Mouse (Mus musculus) testis, adult 2 months (tissue): ENCODE data around the gene Gm10354. TPM values are rescaled to one million over a fixed set of nuclear protein-coding genes. Genes with fewer than 3 reads are reported as not detected.
"Not testable (repeated sequence)": the region's sequence is repeated elsewhere in the genome, so short reads cannot be mapped to it uniquely, and the experiment has no call there.

Experiments used
- H3K27ac ChIP-seq: fragments of 200-500 bp; 2 replicates; pipeline ENCODE4 v1.5.1; 2012; ENCODE audit warnings: low read depth, low read length; ENCODE audit not compliant: control insufficient read depth, insufficient read depth
- H3K27me3 ChIP-seq: fragments of 200-500 bp; 2 replicates; pipeline ENCODE4 v1.6.1; 2012; ENCODE audit warnings: mild to moderate bottlenecking, low read length, moderate library complexity; ENCODE audit not compliant: control insufficient read depth, insufficient read depth
- H3K36me3 ChIP-seq: fragments of 200-500 bp; 2 replicates; pipeline ENCODE4 v1.6.1; 2012; ENCODE audit warnings: mild to moderate bottlenecking, low read length; ENCODE audit not compliant: control insufficient read depth, insufficient read depth
- H3K4me1 ChIP-seq: fragments of 200-500 bp; 2 replicates; pipeline ENCODE4 v1.6.1; 2012; ENCODE audit warnings: low read length; ENCODE audit not compliant: control insufficient read depth, insufficient read depth
- H3K4me3 ChIP-seq: fragments of 200-500 bp; 2 replicates; pipeline ENCODE4 v1.5.1; 2012; ENCODE audit warnings: low read depth, mild to moderate bottlenecking, low read length, moderate library complexity, mixed read lengths; ENCODE audit not compliant: control insufficient read depth
- polyA plus RNA-seq: library from polyadenylated mRNA; depleted of rRNA; stranded (reverse); fragments of >200 nt; gene quantifications from 2 replicates; pipeline ENCODE4 v1.2.3, GENCODE M21; 2012; rRNA removed

Gene Gm10354
- polyA plus RNA-seq, 1 experiment: 13.0 TPM

DNA sequence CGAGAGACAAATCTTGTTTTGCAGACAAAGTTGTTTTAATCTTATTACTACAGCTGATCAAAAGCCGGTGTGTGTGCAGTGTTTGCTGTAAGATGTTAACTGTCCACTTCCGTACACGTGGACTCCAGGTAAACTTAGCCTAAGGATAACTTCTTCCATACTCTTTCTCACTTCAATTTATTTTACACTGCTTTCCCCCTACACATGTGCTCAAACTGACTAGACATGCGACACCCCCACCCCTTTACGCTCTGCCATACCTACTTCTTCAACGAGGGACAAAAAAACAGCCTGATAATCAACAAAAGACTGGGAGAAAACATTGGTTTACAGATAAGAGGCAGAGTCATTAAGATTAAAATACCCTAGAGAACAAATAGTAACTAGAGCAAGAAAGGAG lies 26.9 kb downstream of the Gm10354 start:
- H3K36me3 ChIP-seq, H3K27me3 ChIP-seq, H3K27ac ChIP-seq, H3K4me3 ChIP-seq, H3K4me1 ChIP-seq: not testable (repeated sequence)

DNA sequence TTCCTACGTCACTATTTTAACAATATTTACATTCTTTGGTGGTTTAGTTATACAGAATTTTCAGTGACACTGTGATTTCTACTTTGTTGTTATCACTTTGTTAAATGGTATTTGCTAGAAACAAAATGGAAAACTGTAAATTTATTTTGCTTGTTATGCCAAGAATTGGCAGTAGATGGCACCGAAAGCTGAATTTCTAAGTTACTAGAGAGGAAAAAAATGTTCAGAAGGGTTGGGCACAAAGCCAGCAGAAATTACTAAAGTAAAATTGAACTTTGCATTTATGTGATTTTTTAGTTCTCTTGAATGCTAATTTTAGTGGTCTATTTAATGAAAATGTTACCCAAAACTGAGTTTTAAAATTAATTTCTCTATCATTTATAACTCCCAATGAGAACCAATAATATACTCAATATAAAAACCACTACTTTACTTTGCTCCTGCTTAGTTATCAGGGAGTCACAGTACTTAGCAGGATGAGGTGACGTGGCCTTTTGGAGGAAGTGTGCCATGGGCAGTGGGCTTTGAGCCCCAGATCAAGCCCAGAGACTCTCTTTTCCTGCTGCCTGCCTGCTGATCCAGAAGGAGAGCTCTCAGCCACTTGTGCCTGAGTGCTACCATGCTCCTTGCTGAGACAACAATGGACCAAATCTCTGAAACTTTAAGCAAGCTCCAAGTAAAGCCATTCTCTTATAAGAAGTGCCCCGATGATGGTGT lies 31.1 kb downstream of the Gm10354 start:
- H3K4me1 ChIP-seq, H3K36me3 ChIP-seq, H3K27ac ChIP-seq, H3K4me3 ChIP-seq, H3K27me3 ChIP-seq: not testable (repeated sequence)

DNA sequence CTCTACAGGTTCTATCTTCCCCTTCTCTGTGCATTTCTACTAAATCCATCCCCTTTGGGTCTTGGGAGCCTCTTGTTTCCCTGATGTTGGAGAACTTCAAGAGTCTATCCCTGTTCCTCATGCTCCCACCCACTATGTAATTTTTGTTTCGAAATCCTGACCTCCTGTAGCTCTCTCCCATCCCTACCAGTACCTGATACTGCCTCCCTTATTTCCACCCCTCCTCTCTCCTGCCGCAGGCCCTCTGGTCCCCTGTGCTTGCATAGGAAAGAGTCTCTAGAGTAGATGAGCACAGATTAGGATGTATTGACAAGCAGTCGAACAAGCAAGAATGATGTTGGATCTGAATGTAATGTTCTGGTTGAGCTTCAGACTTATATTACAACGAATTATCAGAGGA lies 33.2 kb downstream of the Gm10354 start:
- H3K27ac ChIP-seq, H3K4me1 ChIP-seq, H3K27me3 ChIP-seq, H3K36me3 ChIP-seq: not testable (repeated sequence)
- peak overlapping the region; percentile 49 for H3K4me3 ChIP-seq

DNA sequence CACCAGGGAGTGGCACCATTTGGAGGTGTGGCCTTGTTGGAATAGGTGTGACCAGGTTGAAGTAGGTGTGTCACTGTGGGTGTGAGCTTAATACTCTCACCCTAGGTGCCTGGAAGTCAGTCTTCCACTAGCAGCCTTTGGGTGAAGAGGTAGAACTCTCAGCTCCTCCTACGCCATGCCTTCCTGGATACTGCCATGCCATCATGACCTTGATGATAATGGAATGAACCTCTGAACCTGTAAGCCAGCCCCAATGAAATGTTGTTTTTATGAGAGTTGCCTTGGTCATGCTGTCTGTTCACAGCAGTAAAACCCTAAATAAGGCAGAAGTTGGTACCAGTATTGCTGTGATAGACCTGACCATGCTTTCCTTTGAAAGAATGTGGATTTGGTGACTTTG lies 37.7 kb downstream of the Gm10354 start:
- not testable (repeated sequence) for H3K27ac ChIP-seq, H3K4me1 ChIP-seq, H3K27me3 ChIP-seq, H3K36me3 ChIP-seq, H3K4me3 ChIP-seq

DNA sequence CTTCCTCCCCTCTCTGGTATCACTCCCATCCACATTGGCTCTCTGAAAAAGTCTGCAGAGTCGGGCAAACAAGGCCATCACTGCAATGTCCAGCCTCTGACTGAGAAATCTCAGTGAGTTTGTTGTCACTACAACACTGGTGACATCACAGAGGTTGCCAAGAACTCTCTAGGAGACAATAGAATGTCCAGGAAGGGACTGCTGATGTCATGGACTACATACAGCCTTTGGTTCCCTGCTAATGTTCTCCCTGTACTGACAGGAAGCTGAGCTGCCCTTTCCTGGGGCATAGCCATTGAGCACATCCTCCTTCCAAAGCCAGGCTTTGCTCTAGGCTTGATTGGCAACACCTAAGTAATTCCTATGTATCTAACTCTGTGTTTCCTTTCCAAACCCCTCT lies 40.4 kb downstream of the Gm10354 start, which contains the start of gene Speer4e:
Gene Speer4e (minus strand): TSS at position 101 of the 400 bp plus-strand sequence.
- H3K4me1 ChIP-seq, H3K27me3 ChIP-seq, H3K27ac ChIP-seq, H3K36me3 ChIP-seq: not testable (repeated sequence)
- peak within 1 kb of the TSS; percentile 82 for H3K4me3 ChIP-seq

DNA sequence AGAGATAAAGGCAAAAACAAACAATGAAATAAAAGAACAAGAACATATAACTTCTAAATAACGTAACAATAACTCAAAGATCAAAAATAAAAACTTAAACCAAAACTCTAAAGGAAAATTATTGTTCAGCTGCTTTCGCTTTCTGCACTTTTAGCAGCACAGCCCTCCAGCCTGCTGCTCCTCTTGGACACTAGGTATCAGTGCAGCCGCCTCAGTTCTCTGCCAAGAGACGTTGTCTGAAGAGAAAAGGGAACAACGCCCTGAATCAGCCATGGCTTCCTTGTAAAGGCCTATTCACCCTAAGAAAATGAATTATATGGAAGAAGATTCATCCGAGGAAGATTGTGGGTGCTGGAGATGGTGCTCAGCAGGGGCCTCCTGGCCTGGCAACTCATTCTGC lies 45.0 kb downstream of the Gm10354 start:
- not testable (repeated sequence) for H3K4me1 ChIP-seq

DNA sequence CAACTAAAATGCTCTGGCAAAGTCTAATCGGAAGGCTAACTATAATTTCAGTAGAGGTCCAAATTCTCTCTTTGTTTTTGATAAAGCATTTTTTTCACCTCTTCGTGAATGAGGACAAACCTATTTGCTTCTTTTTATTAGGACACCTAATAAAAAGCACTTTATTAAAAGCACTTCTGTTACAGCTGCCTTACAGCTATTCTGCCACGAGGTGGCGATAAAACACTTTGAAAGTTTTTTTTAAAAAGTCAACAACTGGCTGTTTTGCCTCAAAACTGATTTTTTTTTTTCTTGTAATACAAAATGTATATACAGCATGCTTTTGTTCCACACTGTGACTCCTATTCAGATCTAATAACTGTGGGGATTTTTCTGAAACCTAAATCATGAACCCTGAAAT lies 51.7 kb downstream of the Gm10354 start:
- H3K27me3 ChIP-seq, H3K36me3 ChIP-seq, H3K4me1 ChIP-seq, H3K27ac ChIP-seq, H3K4me3 ChIP-seq: not testable (repeated sequence)

More for the DNA sequence above, 45.0 kb downstream of the Gm10354 start:
- not testable (repeated sequence) for H3K27me3 ChIP-seq, H3K27ac ChIP-seq, H3K4me3 ChIP-seq, H3K36me3 ChIP-seq

Other genes with a start within 250 kb of the Gm10354 start
- 7.5 TPM in 2 replicates for gene Gm9758, start 64.0 kb downstream of the Gm10354 start, polyA plus RNA-seq
- 3.2 and 4.1 TPM in 2 replicates for gene Speer4e, start 40.5 kb downstream of the Gm10354 start, polyA plus RNA-seq
- 5.3 and 7.0 TPM in 2 replicates for gene Gm17019, start 54.1 kb upstream of the Gm10354 start, polyA plus RNA-seq